ENCODE assay signal across 10 mouse cellular contexts in genomic region chr10:126985579-126985978, GRCm38 (mm10). TPM values are rescaled to one million over a fixed set of nuclear protein-coding genes. Genes with fewer than 3 reads are reported as not detected.
DNase-seq lines count a peak whose midpoint lies in the region; ATAC-seq and TF ChIP-seq lines count a peak whose summit lies in the region.
"Had no signal": no experiment of that assay in that cellular context is flagged by ENCODE, and none has a peak within 500 bp of the region (broad histone marks: within the 10 kb centered on the region; RNA-seq: fewer than 3 reads in every experiment).

No protein-coding gene starts in this region.

- H3K9me3 ChIP-seq in embryonic facial prominence, embryonic 13.5 days, result no peaks in the 10 kb centered on the region
- no peaks in the 10 kb centered on the region for H3K9me3 ChIP-seq in embryonic facial prominence, embryonic 10.5 days
- H3K9me3 ChIP-seq in hindbrain, embryonic 15.5 days, result no peaks in the 10 kb centered on the region
- H3K9me3 ChIP-seq in hindbrain, embryonic 10.5 days, result no peaks in the 10 kb centered on the region
- H3K9me3 ChIP-seq in lung, embryonic 16.5 days (ENCODE audit: control insufficient read depth, low read length), result no peaks in the 10 kb centered on the region
- no peaks in the 10 kb centered on the region for H3K9me3 ChIP-seq in stomach, embryonic 14.5 days (ENCODE audit: control insufficient read depth, low read depth, low read length)
- H3K9me3 ChIP-seq: liver, embryonic 13.5 days; midbrain, embryonic 12.5 days had no signal

- no peak for ATAC-seq in embryonic facial prominence, embryonic 13.5 days (ENCODE audit: insufficient number of reproducible peaks, insufficient read depth, low FRiP score, low TSS enrichment, low read depth)
- ATAC-seq in hindbrain, embryonic 15.5 days (ENCODE audit: low FRiP score, low read depth), result no peak
- no peak for ATAC-seq in lung, embryonic 16.5 days (ENCODE audit: low read depth)
- no peak for ATAC-seq in stomach, embryonic 14.5 days (ENCODE audit: insufficient number of reproducible peaks, insufficient read depth, low FRiP score, low read depth)

- no peak overlapping the region for H3K9ac ChIP-seq in embryonic facial prominence, embryonic 13.5 days
- H3K9ac ChIP-seq in hindbrain, embryonic 15.5 days, result no peak overlapping the region
- H3K9ac ChIP-seq in lung, embryonic 16.5 days (ENCODE audit: low read length), result peak overlapping the region; percentile 41
- no peak overlapping the region for H3K9ac ChIP-seq in stomach, embryonic 14.5 days (replicated peaks; ENCODE audit: low read depth, low read length)
- H3K9ac ChIP-seq: liver, embryonic 13.5 days; midbrain, embryonic 12.5 days had no signal

- DNase-seq in embryonic facial prominence, embryonic 10.5 days (ENCODE audit: low spot score), result no peak
- no peak for DNase-seq in hindbrain, embryonic 10.5 days (ENCODE audit: low spot score)
- no peak for DNase-seq in lung, adult 2 months
- DNase-seq in gastrocnemius, postnatal 36 days, result no peak
- DNase-seq: liver, embryonic 13.5 days had no signal

- WGBS in embryonic facial prominence, embryonic 13.5 days, result 95% methylated on average over 9 of the region's 9 CpGs
- WGBS in embryonic facial prominence, embryonic 10.5 days, result 95% methylated on average over 9 of the region's 9 CpGs
- WGBS in hindbrain, embryonic 15.5 days, result 91% methylated on average over 9 of the region's 9 CpGs
- 93% methylated on average over 9 of the region's 9 CpGs for WGBS in hindbrain, embryonic 10.5 days
- 89% methylated on average over 9 of the region's 9 CpGs for WGBS in lung, embryonic 16.5 days
- 56% methylated on average over 9 of the region's 9 CpGs for WGBS in lung, adult 2 months
- WGBS in stomach, embryonic 14.5 days, result 91% methylated on average over 9 of the region's 9 CpGs

- no peaks in the 10 kb centered on the region for H3K27me3 ChIP-seq in embryonic facial prominence, embryonic 13.5 days
- H3K27me3 ChIP-seq in embryonic facial prominence, embryonic 10.5 days (replicated peaks; ENCODE audit: low read depth, poor library complexity, severe bottlenecking), result no peaks in the 10 kb centered on the region
- no peaks in the 10 kb centered on the region for H3K27me3 ChIP-seq in hindbrain, embryonic 15.5 days
- no peaks in the 10 kb centered on the region for H3K27me3 ChIP-seq in hindbrain, embryonic 10.5 days (ENCODE audit: insufficient read depth, poor library complexity, severe bottlenecking)
- H3K27me3 ChIP-seq in lung, embryonic 16.5 days (ENCODE audit: control insufficient read depth, insufficient read depth, low read depth, low read length), result no peaks in the 10 kb centered on the region
- H3K27me3 ChIP-seq in stomach, embryonic 14.5 days (ENCODE audit: control insufficient read depth, insufficient read depth, low read length), result no peaks in the 10 kb centered on the region
- H3K27me3 ChIP-seq: midbrain, embryonic 12.5 days had no signal

- TF ChIP-seq POLR2A in lung, adult 2 months (IDR thresholded peaks at IDR 0.05; ENCODE audit: borderline replicate concordance, extremely low read depth, low read depth, low read length), result no peak

- peak overlapping the region; percentile 74; the same call in 1 of the 2 replicates for H3K27ac ChIP-seq in embryonic facial prominence, embryonic 13.5 days
- no peak overlapping the region for H3K27ac ChIP-seq in embryonic facial prominence, embryonic 10.5 days (replicated peaks)
- peak overlapping the region; percentile 73; the same call in 1 of the 2 replicates for H3K27ac ChIP-seq in hindbrain, embryonic 15.5 days (replicated peaks)
- no peak overlapping the region; the same call in 1 of the 2 replicates for H3K27ac ChIP-seq in hindbrain, embryonic 10.5 days
- peak overlapping the region; percentile 92 for H3K27ac ChIP-seq in lung, embryonic 16.5 days (ENCODE audit: low read length)
- H3K27ac ChIP-seq in stomach, embryonic 14.5 days (ENCODE audit: low read length), result peak overlapping the region; percentile 86

- no peak overlapping the region for H3K4me3 ChIP-seq in embryonic facial prominence, embryonic 13.5 days
- no peak overlapping the region; the same call in 1 of the 2 replicates for H3K4me3 ChIP-seq in embryonic facial prominence, embryonic 10.5 days
- H3K4me3 ChIP-seq in hindbrain, embryonic 15.5 days, result no peak overlapping the region
- H3K4me3 ChIP-seq in hindbrain, embryonic 10.5 days, result no peak overlapping the region
- H3K4me3 ChIP-seq in lung, embryonic 16.5 days (ENCODE audit: low read length), result no peak overlapping the region
- H3K4me3 ChIP-seq in lung, adult 2 months (replicated peaks; ENCODE audit: extremely low read depth, low read depth, low read length), result no peak overlapping the region
- H3K4me3 ChIP-seq in stomach, embryonic 14.5 days (ENCODE audit: low read depth, low read length), result no peak overlapping the region
- H3K4me3 ChIP-seq: liver, embryonic 13.5 days; midbrain, embryonic 12.5 days had no signal

- H3K4me2 ChIP-seq in embryonic facial prominence, embryonic 13.5 days, result peak overlapping the region; percentile 7; the same call in 1 of the 2 replicates
- no peak overlapping the region for H3K4me2 ChIP-seq in hindbrain, embryonic 15.5 days
- 0 out of 2 replicates have a peak overlapping the region, but pooled peaks have one; percentile 45 for H3K4me2 ChIP-seq in lung, embryonic 16.5 days (ENCODE audit: low read depth, low read length)
- H3K4me2 ChIP-seq in stomach, embryonic 14.5 days (replicated peaks; ENCODE audit: low read depth, low read length), result no peak overlapping the region
- H3K4me2 ChIP-seq: liver, embryonic 13.5 days; midbrain, embryonic 12.5 days had no signal

- no peak for TF ChIP-seq CTCF in lung, adult 2 months (IDR thresholded peaks at IDR 0.05; ENCODE audit: insufficient read depth, low read length)

- H3K36me3 ChIP-seq in embryonic facial prominence, embryonic 13.5 days, result peaks cover 15% of the 10 kb centered on the region
- peaks cover 48% of the 10 kb centered on the region for H3K36me3 ChIP-seq in embryonic facial prominence, embryonic 10.5 days (replicated peaks)
- no peaks in the 10 kb centered on the region for H3K36me3 ChIP-seq in hindbrain, embryonic 15.5 days
- H3K36me3 ChIP-seq in hindbrain, embryonic 10.5 days, result peaks cover 15% of the 10 kb centered on the region; the same call in 1 of the 2 replicates
- no peaks in the 10 kb centered on the region for H3K36me3 ChIP-seq in lung, embryonic 16.5 days (ENCODE audit: control insufficient read depth, insufficient read depth, low read length)
- H3K36me3 ChIP-seq in stomach, embryonic 14.5 days (ENCODE audit: control insufficient read depth, insufficient read depth, low read length), result peaks cover 4% of the 10 kb centered on the region; the same call in 1 of the 2 replicates
- H3K36me3 ChIP-seq: midbrain, embryonic 12.5 days had no signal

- intact Hi-C loops in gastrocnemius, postnatal 36 days (cut with DNase I), result no loop called here

- H3K4me1 ChIP-seq in embryonic facial prominence, embryonic 13.5 days, result peaks cover 98% of the 10 kb centered on the region
- H3K4me1 ChIP-seq in embryonic facial prominence, embryonic 10.5 days, result peaks cover 88% of the 10 kb centered on the region
- peaks cover 89% of the 10 kb centered on the region for H3K4me1 ChIP-seq in hindbrain, embryonic 15.5 days (replicated peaks)
- H3K4me1 ChIP-seq in hindbrain, embryonic 10.5 days (replicated peaks), result peaks cover 90% of the 10 kb centered on the region
- peaks cover 90% of the 10 kb centered on the region for H3K4me1 ChIP-seq in lung, embryonic 16.5 days (replicated peaks; ENCODE audit: control insufficient read depth, insufficient read depth, low read length)
- H3K4me1 ChIP-seq in lung, adult 2 months (ENCODE audit: control insufficient read depth, insufficient read depth, low read length), result peaks cover 73% of the 10 kb centered on the region
- peaks cover 86% of the 10 kb centered on the region for H3K4me1 ChIP-seq in stomach, embryonic 14.5 days (ENCODE audit: control insufficient read depth, insufficient read depth, low read length)

RNA-seq across cellular contexts. Expression of gene Ctdsp2, which starts 7.1 kb away (rescaled TPM):
- polyA plus RNA-seq in embryonic facial prominence, embryonic 13.5 days (2015; fragmentation: Nextera tagmentation; extraction: Ambion mirVana), result 84.8 and 87.4 TPM in 2 replicates
- 46.2 and 49.3 TPM in 2 replicates for polyA plus RNA-seq in embryonic facial prominence, embryonic 10.5 days (2016; fragmentation: Nextera tagmentation; extraction: Ambion mirVana)
- 19.0 and 19.4 TPM in 2 replicates for polyA plus RNA-seq in hindbrain, embryonic 15.5 days (2015; fragmentation: Nextera tagmentation; extraction: Ambion mirVana)
- 33.5 and 36.5 TPM in 2 replicates for polyA plus RNA-seq in hindbrain, embryonic 10.5 days (2016; fragmentation: Nextera tagmentation; extraction: Ambion mirVana)
- polyA plus RNA-seq in lung, embryonic 16.5 days (2015; fragmentation: Nextera tagmentation; extraction: Ambion mirVana), result 66.2 and 72.0 TPM in 2 replicates
- polyA plus RNA-seq in lung, adult 2 months (2012; rRNA removed), result 182 and 227 TPM in 2 replicates
- 103 and 107 TPM in 2 replicates for polyA plus RNA-seq in stomach, embryonic 14.5 days (2014; fragmentation: Nextera tagmentation; extraction: Ambion mirVana)
- 100 to 1,000 TPM in 1 of 2 experiments, 10 to 100 TPM in 1; 83.2 to 103 TPM for total RNA-seq in gastrocnemius, postnatal 36 days (2021)

RNA-seq across cellular contexts. Expression of gene Avil, which starts 14.9 kb away (rescaled TPM):
- 0.58 and 0.97 TPM in 2 replicates for polyA plus RNA-seq in embryonic facial prominence, embryonic 13.5 days (2015; fragmentation: Nextera tagmentation; extraction: Ambion mirVana)
- 0.06 and 0.44 TPM in 2 replicates for polyA plus RNA-seq in embryonic facial prominence, embryonic 10.5 days (2016; fragmentation: Nextera tagmentation; extraction: Ambion mirVana)
- 4.2 and 11.6 TPM in 2 replicates for polyA plus RNA-seq in hindbrain, embryonic 15.5 days (2015; fragmentation: Nextera tagmentation; extraction: Ambion mirVana)
- 0.63 and 1.6 TPM in 2 replicates for polyA plus RNA-seq in hindbrain, embryonic 10.5 days (2016; fragmentation: Nextera tagmentation; extraction: Ambion mirVana)
- polyA plus RNA-seq in lung, embryonic 16.5 days (2015; fragmentation: Nextera tagmentation; extraction: Ambion mirVana), result 0.20 and 0.33 TPM in 2 replicates
- 0.12 and 0.30 TPM in 2 replicates for polyA plus RNA-seq in lung, adult 2 months (2012; rRNA removed)
- polyA plus RNA-seq in stomach, embryonic 14.5 days (2014; fragmentation: Nextera tagmentation; extraction: Ambion mirVana), result 0.29 and 0.58 TPM in 2 replicates
- 1 to 10 TPM; 1.8 to 2.0 TPM for total RNA-seq in gastrocnemius, postnatal 36 days (2021)

RNA-seq across cellular contexts. Expression of gene Tsfm, which starts 45.1 kb away (rescaled TPM):
- polyA plus RNA-seq in embryonic facial prominence, embryonic 13.5 days (2015; fragmentation: Nextera tagmentation; extraction: Ambion mirVana), result 78.2 and 84.5 TPM in 2 replicates
- polyA plus RNA-seq in embryonic facial prominence, embryonic 10.5 days (2016; fragmentation: Nextera tagmentation; extraction: Ambion mirVana), result 103 and 106 TPM in 2 replicates
- 61.6 and 64.7 TPM in 2 replicates for polyA plus RNA-seq in hindbrain, embryonic 15.5 days (2015; fragmentation: Nextera tagmentation; extraction: Ambion mirVana)
- polyA plus RNA-seq in hindbrain, embryonic 10.5 days (2016; fragmentation: Nextera tagmentation; extraction: Ambion mirVana), result 91.4 and 97.4 TPM in 2 replicates
- polyA plus RNA-seq in lung, embryonic 16.5 days (2015; fragmentation: Nextera tagmentation; extraction: Ambion mirVana), result 69.3 and 71.6 TPM in 2 replicates
- 22.4 and 25.1 TPM in 2 replicates for polyA plus RNA-seq in lung, adult 2 months (2012; rRNA removed)
- polyA plus RNA-seq in stomach, embryonic 14.5 days (2014; fragmentation: Nextera tagmentation; extraction: Ambion mirVana), result 78.6 and 83.7 TPM in 2 replicates
- 10 to 100 TPM; 20.5 to 21.7 TPM for total RNA-seq in gastrocnemius, postnatal 36 days (2021)

RNA-seq across cellular contexts. Expression of gene Mettl1, which starts 55.6 kb away (rescaled TPM):
- polyA plus RNA-seq in embryonic facial prominence, embryonic 13.5 days (2015; fragmentation: Nextera tagmentation; extraction: Ambion mirVana), result 55.2 and 61.2 TPM in 2 replicates
- 58.6 and 62.4 TPM in 2 replicates for polyA plus RNA-seq in embryonic facial prominence, embryonic 10.5 days (2016; fragmentation: Nextera tagmentation; extraction: Ambion mirVana)
- polyA plus RNA-seq in hindbrain, embryonic 15.5 days (2015; fragmentation: Nextera tagmentation; extraction: Ambion mirVana), result 22.8 and 25.1 TPM in 2 replicates
- polyA plus RNA-seq in hindbrain, embryonic 10.5 days (2016; fragmentation: Nextera tagmentation; extraction: Ambion mirVana), result 39.2 and 51.0 TPM in 2 replicates
- 37.5 and 39.9 TPM in 2 replicates for polyA plus RNA-seq in lung, embryonic 16.5 days (2015; fragmentation: Nextera tagmentation; extraction: Ambion mirVana)
- 8.9 and 14.5 TPM in 2 replicates for polyA plus RNA-seq in lung, adult 2 months (2012; rRNA removed)
- 65.5 and 70.6 TPM in 2 replicates for polyA plus RNA-seq in stomach, embryonic 14.5 days (2014; fragmentation: Nextera tagmentation; extraction: Ambion mirVana)
- total RNA-seq in gastrocnemius, postnatal 36 days (2021), result 10 to 100 TPM in 1 of 2 experiments, 1 to 10 TPM in 1; 8.2 to 10.0 TPM

RNA-seq across cellular contexts. Expression of gene Eef1akmt3, which starts 55.7 kb away (rescaled TPM):
- polyA plus RNA-seq in embryonic facial prominence, embryonic 13.5 days (2015; fragmentation: Nextera tagmentation; extraction: Ambion mirVana), result 0.62 and 0.81 TPM in 2 replicates
- 0.27 and 0.29 TPM in 2 replicates for polyA plus RNA-seq in embryonic facial prominence, embryonic 10.5 days (2016; fragmentation: Nextera tagmentation; extraction: Ambion mirVana)
- polyA plus RNA-seq in hindbrain, embryonic 15.5 days (2015; fragmentation: Nextera tagmentation; extraction: Ambion mirVana), result 0.14 and 0.22 TPM in 2 replicates
- 0.07 and 0.25 TPM in 2 replicates for polyA plus RNA-seq in hindbrain, embryonic 10.5 days (2016; fragmentation: Nextera tagmentation; extraction: Ambion mirVana)
- 0.29 and 0.36 TPM in 2 replicates for polyA plus RNA-seq in lung, embryonic 16.5 days (2015; fragmentation: Nextera tagmentation; extraction: Ambion mirVana)
- polyA plus RNA-seq in lung, adult 2 months (2012; rRNA removed), result 0.17 and 0.38 TPM in 2 replicates
- polyA plus RNA-seq in stomach, embryonic 14.5 days (2014; fragmentation: Nextera tagmentation; extraction: Ambion mirVana), result 0.80 and 1.1 TPM in 2 replicates
- total RNA-seq in gastrocnemius, postnatal 36 days (2021), result under 1 TPM in 1 of 2 experiments, not detected in 1; 0.10 TPM

Comparison
In these comparisons a context has a peak if more than half of its experiments do, and no peak if none do; other contexts are left out.
1. H3K27ac ChIP-seq: peak in embryonic facial prominence, embryonic 13.5 days (single experiment), hindbrain, embryonic 15.5 days (single experiment), lung, embryonic 16.5 days (single experiment) and stomach, embryonic 14.5 days (single experiment); none in embryonic facial prominence, embryonic 10.5 days (single experiment) and hindbrain, embryonic 10.5 days (single experiment).
2. H3K4me2 ChIP-seq: peak in embryonic facial prominence, embryonic 13.5 days (single experiment) and lung, embryonic 16.5 days (single experiment); none in hindbrain, embryonic 15.5 days (single experiment) and stomach, embryonic 14.5 days (single experiment).